In the genomic region with DNA sequence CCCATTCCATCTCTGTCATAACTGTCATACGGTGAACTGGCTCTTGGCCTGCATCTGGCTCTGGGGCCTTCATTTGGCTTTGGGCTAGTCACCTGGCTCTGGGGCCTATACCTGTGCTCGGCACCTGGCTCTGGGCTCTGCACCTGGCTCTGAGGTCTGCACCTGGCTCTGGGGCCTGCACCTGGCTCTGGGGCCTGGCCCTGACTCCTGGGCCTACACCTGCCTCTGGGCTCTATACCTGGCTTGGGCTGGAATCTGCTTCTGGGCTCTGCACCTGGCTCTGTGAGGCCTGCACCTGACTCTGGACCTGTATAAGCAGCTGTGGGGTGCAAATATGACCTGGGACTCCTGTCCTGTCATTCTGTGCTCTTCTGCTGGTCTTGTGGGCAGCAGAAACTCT, we compare ENCODE assay signal across 21 mouse cellular contexts. TPM values are rescaled to one million over a fixed set of nuclear protein-coding genes. Genes with fewer than 3 reads are reported as not detected.
"Had no signal": no experiment of that assay in that cellular context is flagged by ENCODE, and none has a peak within 500 bp of the region (broad histone marks: within the 10 kb centered on the region; RNA-seq: fewer than 3 reads in every experiment).

No protein-coding gene starts in this region.

- DNase-seq: lung, adult 18-20 months; lung, embryonic 14.5 days; lung, postnatal 4 days; right cerebral cortex, adult 18-20 months; right cerebral cortex, postnatal 25 days; thymus, adult 18-20 months; thymus, postnatal 14 days; thymus, postnatal 36 days had no signal

- H3K4me2 ChIP-seq: liver, embryonic 12.5 days; lung, embryonic 14.5 days; midbrain, embryonic 12.5 days; midbrain, embryonic 15.5 days; neural tube, embryonic 12.5 days; stomach, embryonic 15.5 days had no signal

- ATAC-seq: liver, embryonic 12.5 days; lung, postnatal 0 days; midbrain, embryonic 15.5 days had no signal

- H3K9me3 ChIP-seq: liver, embryonic 12.5 days; stomach, embryonic 15.5 days had no signal

- H3K27me3 ChIP-seq: liver, embryonic 12.5 days; midbrain, embryonic 12.5 days; midbrain, embryonic 15.5 days; neural tube, embryonic 12.5 days; stomach, embryonic 15.5 days had no signal

- H3K9ac ChIP-seq: liver, embryonic 12.5 days; liver, embryonic 14.5 days; lung, embryonic 14.5 days; midbrain, embryonic 12.5 days; midbrain, embryonic 15.5 days; neural tube, embryonic 12.5 days; stomach, embryonic 15.5 days had no signal

- H3K4me3 ChIP-seq: liver, embryonic 12.5 days; midbrain, embryonic 10.5 days; midbrain, embryonic 12.5 days; midbrain, embryonic 15.5 days; neural tube, embryonic 12.5 days; stomach, embryonic 15.5 days had no signal

- H3K4me1 ChIP-seq: liver, embryonic 12.5 days; midbrain, embryonic 10.5 days; midbrain, embryonic 12.5 days; midbrain, embryonic 15.5 days; neural tube, embryonic 12.5 days; stomach, embryonic 15.5 days had no signal

- H3K36me3 ChIP-seq: liver, embryonic 12.5 days; midbrain, embryonic 10.5 days; midbrain, embryonic 12.5 days; midbrain, embryonic 15.5 days; neural tube, embryonic 12.5 days; stomach, embryonic 15.5 days had no signal

- H3K27ac ChIP-seq: liver, embryonic 12.5 days; liver, embryonic 14.5 days; midbrain, embryonic 10.5 days; midbrain, embryonic 12.5 days; midbrain, embryonic 15.5 days; neural tube, embryonic 12.5 days; stomach, embryonic 15.5 days had no signal

RNA-seq across cellular contexts. Expression of a gene that starts 0.9 kb away (rescaled TPM):
- polyA plus RNA-seq: liver, embryonic 12.5 days; liver, embryonic 14.5 days; liver, embryonic 16.5 days; lung, embryonic 14.5 days; lung, postnatal 0 days; midbrain, embryonic 10.5 days; midbrain, embryonic 12.5 days; midbrain, embryonic 15.5 days; midbrain, postnatal 0 days; neural tube, embryonic 12.5 days; neural tube, embryonic 14.5 days; spleen, adult 2 months; stomach, embryonic 15.5 days; thymus, postnatal 0 days had no signal

RNA-seq across cellular contexts. Expression of a gene that starts 5.1 kb away (rescaled TPM):
- polyA plus RNA-seq: liver, embryonic 12.5 days; liver, embryonic 14.5 days; liver, embryonic 16.5 days; lung, embryonic 14.5 days; lung, postnatal 0 days; midbrain, embryonic 10.5 days; midbrain, embryonic 12.5 days; midbrain, embryonic 15.5 days; midbrain, postnatal 0 days; neural tube, embryonic 12.5 days; neural tube, embryonic 14.5 days; spleen, adult 2 months; stomach, embryonic 15.5 days; thymus, postnatal 0 days had no signal

RNA-seq across cellular contexts. Expression of a gene that starts 11.8 kb away (rescaled TPM):
- polyA plus RNA-seq: liver, embryonic 12.5 days; liver, embryonic 14.5 days; liver, embryonic 16.5 days; lung, embryonic 14.5 days; lung, postnatal 0 days; midbrain, embryonic 10.5 days; midbrain, embryonic 12.5 days; midbrain, embryonic 15.5 days; midbrain, postnatal 0 days; neural tube, embryonic 12.5 days; neural tube, embryonic 14.5 days; spleen, adult 2 months; stomach, embryonic 15.5 days; thymus, postnatal 0 days had no signal

RNA-seq across cellular contexts. Expression of a gene that starts 14.2 kb away (rescaled TPM):
- polyA plus RNA-seq: liver, embryonic 12.5 days; liver, embryonic 14.5 days; liver, embryonic 16.5 days; lung, embryonic 14.5 days; lung, postnatal 0 days; midbrain, embryonic 10.5 days; midbrain, embryonic 12.5 days; midbrain, embryonic 15.5 days; midbrain, postnatal 0 days; neural tube, embryonic 12.5 days; neural tube, embryonic 14.5 days; spleen, adult 2 months; stomach, embryonic 15.5 days; thymus, postnatal 0 days had no signal

RNA-seq across cellular contexts. Expression of a gene that starts 20.6 kb away (rescaled TPM):
- polyA plus RNA-seq: liver, embryonic 12.5 days; liver, embryonic 14.5 days; liver, embryonic 16.5 days; lung, embryonic 14.5 days; lung, postnatal 0 days; midbrain, embryonic 10.5 days; midbrain, embryonic 12.5 days; midbrain, embryonic 15.5 days; midbrain, postnatal 0 days; neural tube, embryonic 12.5 days; neural tube, embryonic 14.5 days; spleen, adult 2 months; stomach, embryonic 15.5 days; thymus, postnatal 0 days had no signal
